Mouse (Mus musculus) midbrain, postnatal 0 days (tissue): ENCODE measurements at regions not wholly inside any gene's neighbourhood (a gene's known extent, or its start where the extent isn't known, plus 50 kb on each side); places are given as distances from the start of the nearest gene placed in this dataset.
A peak's percentile ranks its signal among the peaks of the same experiment; 100 is the strongest.

Experiments used
- ATAC-seq: fragments of 200-750 bp; cut with Nextera tagmentation; 2 replicates; pipeline ENCODE4 v1.8.0; 2017; ENCODE audit warnings: moderate number of reproducible peaks, mild to moderate bottlenecking, moderate TSS enrichment, moderate library complexity; ENCODE audit not compliant: low FRiP score
- DNase-seq: peaks from one replicate; pipeline ENCODE4 v3.0.0-alpha.2; 2015; ENCODE audit warnings: low spot score
- H3K27ac ChIP-seq: fragments of 300-500 bp; sonication (generic); 2 replicates; pipeline ENCODE4 v1.5.1; 2014; ENCODE audit warnings: low read depth, mild to moderate bottlenecking, low read length, mixed read lengths
- H3K27me3 ChIP-seq: fragments of 300-500 bp; sonication (generic); 2 replicates; pipeline ENCODE4 v1.6.1; 2014; ENCODE audit warnings: low read length, control low read depth, mixed read lengths; ENCODE audit not compliant: insufficient read depth
- H3K36me3 ChIP-seq: fragments of 300-500 bp; sonication (generic); 2 replicates; pipeline ENCODE4 v1.6.1; 2014; ENCODE audit warnings: low read length, control low read depth, mixed read lengths; ENCODE audit not compliant: insufficient read depth
- H3K4me1 ChIP-seq: fragments of 300-500 bp; sonication (generic); 2 replicates; pipeline ENCODE4 v1.6.1; 2014; ENCODE audit warnings: mild to moderate bottlenecking, control low read depth, antibody characterized with exemption, low read length, mixed read lengths; ENCODE audit not compliant: insufficient read depth
- H3K4me2 ChIP-seq: fragments of 300-500 bp; sonication (generic); 2 replicates; pipeline ENCODE4 v1.6.1; 2014; ENCODE audit warnings: low read depth, mild to moderate bottlenecking, low read length, mixed read lengths; ENCODE audit not compliant: poor library complexity, severe bottlenecking
- H3K4me3 ChIP-seq: fragments of 300-500 bp; sonication (generic); 2 replicates; pipeline ENCODE4 v1.5.1; 2014; ENCODE audit warnings: low read depth, mild to moderate bottlenecking, low read length, moderate library complexity
- H3K9ac ChIP-seq: fragments of 300-500 bp; sonication (generic); replicated peaks from 2 replicates; pipeline ENCODE4 v1.6.1; 2014; ENCODE audit warnings: mild to moderate bottlenecking, low read length, moderate library complexity, mixed read lengths; ENCODE audit not compliant: poor library complexity, severe bottlenecking
- H3K9me3 ChIP-seq: fragments of 300-500 bp; sonication (generic); 2 replicates; pipeline ENCODE4 v1.6.1; 2016; ENCODE audit warnings: low read length, control low read depth
- CTCF ChIP-seq: IDR thresholded peaks from 2 replicates; pipeline ENCODE4 v1.5.1; 2016; ENCODE audit warnings: antibody characterized with exemption, mild to moderate bottlenecking
- WGBS: fragments of 180-500 bp; shearing (Covaris S2); extraction: QIAGEN DNeasy Blood & Tissue Kit; methylation state at CpG from one replicate; pipeline ENCODE4 v1.1.7; 2014; 5-methylcytosine and 5-hydroxymethylcytosine counted together

DNA sequence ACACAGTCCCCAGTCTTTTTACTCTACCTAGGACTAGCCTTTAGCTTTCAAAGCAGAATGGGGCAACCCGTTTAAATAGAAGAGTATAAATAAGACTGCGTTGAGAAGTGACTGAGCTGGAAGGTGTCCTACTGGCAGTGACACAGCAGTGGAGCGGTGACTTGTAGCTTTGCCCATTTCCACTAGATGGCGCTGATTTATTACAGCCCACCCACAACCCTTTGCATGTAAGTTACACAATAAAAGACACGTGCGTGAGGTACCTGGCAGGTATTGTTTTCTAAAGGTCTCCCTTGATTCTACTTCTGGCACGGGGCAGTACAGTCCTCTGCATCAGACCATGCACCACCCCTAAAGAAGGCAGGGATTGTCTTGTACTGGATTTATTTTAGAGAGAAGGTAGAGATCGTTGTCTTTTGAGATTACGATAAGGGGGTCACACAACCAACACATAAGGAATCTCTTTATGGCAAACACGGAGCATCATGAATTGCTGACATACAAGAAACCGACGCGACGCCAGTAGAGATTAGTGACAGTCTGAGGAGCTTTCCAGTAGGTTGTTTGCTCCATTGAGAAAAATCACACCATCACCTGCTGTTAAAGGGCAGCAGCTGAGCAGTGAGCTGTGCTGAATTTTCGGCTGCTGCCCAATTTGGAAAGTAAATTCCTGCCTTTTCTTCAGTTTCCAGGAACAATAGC, 140.5 kb upstream of the Ank start:
- peak overlapping the region; percentile 15; the same call in 1 of the 2 replicates for H3K4me2 ChIP-seq
- no peak overlapping the region for H3K27ac ChIP-seq
- DNase-seq (peak; percentile 88), ATAC-seq (peak; percentile 88)
- no peaks in the 10 kb centered on the region for H3K9me3 ChIP-seq
- no peaks in the 10 kb centered on the region for H3K36me3 ChIP-seq
- H3K27me3 ChIP-seq, result no peaks in the 10 kb centered on the region
- TF ChIP-seq CTCF, result peak; percentile 95
- H3K9ac ChIP-seq, result no peak overlapping the region
- 16% methylated on average over 15 of the region's 15 CpGs for WGBS
- H3K4me1 ChIP-seq, result no peaks in the 10 kb centered on the region
- no peak overlapping the region for H3K4me3 ChIP-seq

DNA sequence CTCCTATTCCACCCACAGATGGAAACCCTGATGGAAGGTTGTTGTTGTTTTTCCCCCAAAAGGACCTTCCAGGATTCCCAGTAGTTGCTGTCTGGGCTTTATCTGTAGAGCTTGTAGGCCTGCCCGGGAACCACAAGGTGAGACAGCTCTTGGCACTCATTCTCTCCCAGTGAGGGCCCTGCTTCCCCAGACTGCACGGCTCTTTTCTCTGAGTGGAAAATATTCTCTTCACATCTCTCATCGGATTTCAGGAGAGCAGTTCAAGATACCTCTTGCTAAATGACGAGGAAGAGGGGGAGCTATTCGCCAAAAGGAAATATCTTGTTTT, 140.0 kb upstream of the Ank start:
- H3K4me2 ChIP-seq, result no peak overlapping the region
- H3K4me3 ChIP-seq, result no peak overlapping the region
- no peaks in the 10 kb centered on the region for H3K36me3 ChIP-seq
- H3K9ac ChIP-seq, result no peak overlapping the region
- no peak overlapping the region for H3K27ac ChIP-seq
- no peak for TF ChIP-seq CTCF
- no peaks in the 10 kb centered on the region for H3K4me1 ChIP-seq
- 58% methylated on average over 5 of the region's 5 CpGs for WGBS
- DNase-seq (no peak), ATAC-seq (no peak)
- no peaks in the 10 kb centered on the region for H3K27me3 ChIP-seq
- H3K9me3 ChIP-seq, result no peaks in the 10 kb centered on the region

DNA sequence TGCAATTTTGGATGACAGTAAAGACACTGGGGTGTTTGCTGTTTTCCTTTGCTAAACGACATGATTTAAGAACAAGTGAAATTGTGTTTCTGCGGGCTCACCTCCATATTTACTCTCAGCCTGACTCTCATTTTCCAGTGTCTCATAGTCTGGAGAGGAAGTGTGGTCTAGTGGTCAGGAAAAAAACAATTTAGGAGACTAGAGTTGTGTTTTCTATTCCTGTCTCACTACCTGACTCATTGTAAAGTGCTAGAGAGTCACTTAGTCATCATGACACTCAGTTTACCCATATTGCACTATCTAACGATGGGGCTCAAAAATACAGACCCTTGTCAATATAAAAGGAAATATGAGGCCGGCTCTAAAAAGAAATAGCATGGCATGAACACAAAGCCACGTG, 138.7 kb upstream of the Ank start:
- 89% methylated on average over 5 of the region's 5 CpGs for WGBS
- no peak for DNase-seq
- Histone ChIP-seq H3K9ac (no peak overlapping the region), H3K4me2 (no peak overlapping the region), H3K9me3 (no peaks in the 10 kb centered on the region), H3K36me3 (no peaks in the 10 kb centered on the region), H3K27me3 (no peaks in the 10 kb centered on the region), H3K27ac (no peak overlapping the region), H3K4me3 (no peak overlapping the region), H3K4me1 (no peaks in the 10 kb centered on the region)
- no peak for TF ChIP-seq CTCF
- ATAC-seq, result no peak

DNA sequence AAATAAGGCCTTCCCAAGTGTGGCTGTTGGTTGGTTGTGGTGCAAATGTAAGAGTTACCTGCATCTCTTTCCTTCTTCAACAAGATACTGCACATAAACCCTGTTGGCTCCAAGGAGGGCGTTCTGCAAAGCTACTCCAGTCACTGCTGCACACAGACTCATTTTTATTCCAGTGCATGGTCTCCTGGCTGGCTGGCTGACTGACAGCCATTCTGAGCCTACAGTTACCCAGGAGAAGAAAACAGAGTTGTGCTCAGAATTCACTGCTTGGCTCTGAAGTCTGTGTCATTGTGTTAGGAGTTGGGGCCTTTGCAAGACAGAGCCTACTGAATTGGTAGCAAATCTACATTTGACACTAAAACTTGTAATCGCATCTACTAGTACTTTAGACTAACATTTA, 138.0 kb upstream of the Ank start:
- no peak overlapping the region for H3K4me3 ChIP-seq
- ATAC-seq (peak; percentile 14; the same call in 1 of the 2 replicates), DNase-seq (peak; percentile 63)
- no peaks in the 10 kb centered on the region for H3K4me1 ChIP-seq
- 85% methylated on average over 2 of the region's 2 CpGs for WGBS
- H3K9me3 ChIP-seq, result no peaks in the 10 kb centered on the region
- no peaks in the 10 kb centered on the region for H3K27me3 ChIP-seq
- no peak overlapping the region for H3K9ac ChIP-seq
- no peak overlapping the region for H3K27ac ChIP-seq
- TF ChIP-seq CTCF, result no peak
- no peaks in the 10 kb centered on the region for H3K36me3 ChIP-seq
- no peak overlapping the region for H3K4me2 ChIP-seq

DNA sequence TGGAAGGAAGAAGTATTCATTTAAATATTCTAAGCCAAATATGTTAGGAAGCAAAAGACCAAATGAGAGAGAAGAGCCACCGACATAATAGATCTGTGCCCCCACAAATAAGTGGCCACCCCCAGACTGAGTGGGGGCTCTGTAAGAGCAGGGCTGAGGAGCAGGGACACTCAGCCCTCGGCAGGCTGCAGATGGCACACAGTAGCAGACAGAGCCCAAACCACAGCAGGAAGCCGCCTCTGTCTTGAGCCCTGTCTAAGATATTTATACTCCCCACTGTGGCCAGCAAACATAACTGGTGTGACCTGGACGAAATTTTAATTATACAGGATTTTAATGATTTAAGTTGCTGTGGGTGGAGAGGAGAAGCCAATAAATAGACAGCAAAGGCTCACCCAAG, 126.4 kb upstream of the Ank start:
- Histone ChIP-seq H3K27ac (no peak overlapping the region), H3K9me3 (no peaks in the 10 kb centered on the region), H3K4me3 (no peak overlapping the region), H3K27me3 (no peaks in the 10 kb centered on the region), H3K9ac (no peak overlapping the region), H3K36me3 (no peaks in the 10 kb centered on the region), H3K4me2 (no peak overlapping the region), H3K4me1 (no peaks in the 10 kb centered on the region)
- DNase-seq, result no peak
- 74% methylated on average over 4 of the region's 4 CpGs for WGBS
- no peak for TF ChIP-seq CTCF
- ATAC-seq, result no peak

DNA sequence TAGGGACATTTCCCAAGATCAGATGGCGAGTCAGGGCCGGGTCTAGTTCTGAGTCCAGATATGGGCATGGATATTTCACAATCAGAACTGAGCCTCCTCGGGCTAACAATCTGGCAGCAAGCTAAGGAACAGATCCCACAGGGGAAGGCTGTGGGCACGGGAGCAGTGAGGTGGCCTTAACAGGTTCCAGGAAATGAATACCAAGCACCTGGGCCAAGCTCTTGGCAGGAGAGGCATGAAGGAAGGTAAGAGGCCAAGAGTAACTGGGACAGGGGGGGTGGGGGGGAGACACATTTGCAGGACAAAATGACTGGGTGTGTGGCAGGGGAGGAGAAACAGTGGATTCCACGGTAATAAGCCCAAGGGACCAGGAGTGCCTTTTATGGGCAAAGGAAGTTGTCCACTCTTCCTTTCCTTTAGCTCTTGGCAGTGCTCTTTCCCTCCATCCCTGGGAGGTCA, 124.9 kb upstream of the Ank start:
- H3K27me3 ChIP-seq, result no peaks in the 10 kb centered on the region
- H3K27ac ChIP-seq, result no peak overlapping the region
- no peak overlapping the region for H3K9ac ChIP-seq

More for the DNA sequence above, 124.9 kb upstream of the Ank start:
- Histone ChIP-seq H3K4me1 (no peaks in the 10 kb centered on the region), H3K9me3 (no peaks in the 10 kb centered on the region), H3K4me2 (no peak overlapping the region), H3K4me3 (no peak overlapping the region), H3K36me3 (no peaks in the 10 kb centered on the region)
- 85% methylated on average over 5 of the region's 5 CpGs for WGBS
- no peak for TF ChIP-seq CTCF
- no peak for DNase-seq
- ATAC-seq, result no peak
